Mouse (Mus musculus): ENCODE results near the gene Eml2. TPM values are rescaled to one million over a fixed set of nuclear protein-coding genes. Genes with fewer than 3 reads are reported as not detected.
"Not testable (repeated sequence)": the region's sequence is repeated elsewhere in the genome, so short reads cannot be mapped to it uniquely, and the experiment has no call there.

The Eml2 gene
- polyA plus RNA-seq, 1 experiment from 2014 or later = 23.5 TPM

- Histone ChIP-seq H3K27ac (ENCODE audit: low read length) (no peak overlapping the region), H3K27me3 (ENCODE audit: control insufficient read depth, insufficient read depth, low read length) (no peaks in the 10 kb centered on the region), H3K36me3 (ENCODE audit: control insufficient read depth, insufficient read depth) (peaks cover 4% of the 10 kb centered on the region; the same call in 1 of the 2 replicates), H3K4me3 (ENCODE audit: low read length) (no peak overlapping the region), H3K4me2 (ENCODE audit: low read depth, low read length) (no peak overlapping the region), H3K9me3 (replicated peaks; ENCODE audit: control insufficient read depth, low read length) (no peaks in the 10 kb centered on the region), H3K4me1 (ENCODE audit: control insufficient read depth, insufficient read depth, low read length) (peaks cover 13% of the 10 kb centered on the region), H3K9ac (ENCODE audit: low read length) (no peak overlapping the region)
- WGBS = 43% methylated on average over 6 of the region's 6 CpGs
- ATAC-seq (replicated peaks; ENCODE audit: extremely low read depth, insufficient read depth, low FRiP score) = no peak
Measured at GRCm38 (mm10) chr7:19147497-19148045, 28.6 kb upstream of the Eml2 start.

GRCm38 (mm10) chr7:19148180-19148874 is 27.9 kb upstream of the Eml2 start:
- Histone ChIP-seq H3K4me2 (ENCODE audit: low read depth, low read length) (peak overlapping the region; percentile 90), H3K4me3 (ENCODE audit: low read length) (peak overlapping the region; percentile 79), H3K27ac (ENCODE audit: low read length) (peak overlapping the region; percentile 70), H3K9ac (ENCODE audit: low read length) (peak overlapping the region; percentile 63), H3K4me1 (ENCODE audit: control insufficient read depth, insufficient read depth, low read length) (peaks cover 13% of the 10 kb centered on the region), H3K36me3 (ENCODE audit: control insufficient read depth, insufficient read depth) (peaks cover 11% of the 10 kb centered on the region; the same call in 1 of the 2 replicates), H3K9me3 (replicated peaks; ENCODE audit: control insufficient read depth, low read length) (no peaks in the 10 kb centered on the region), H3K27me3 (ENCODE audit: control insufficient read depth, insufficient read depth, low read length) (no peaks in the 10 kb centered on the region)
- WGBS = 9% methylated on average over 20 of the region's 20 CpGs
- ATAC-seq (replicated peaks; ENCODE audit: extremely low read depth, insufficient read depth, low FRiP score) = no peak

GRCm38 (mm10) chr7:19148875-19149541 is 27.2 kb upstream of the Eml2 start, which contains the start of gene Qpctl:
Gene Qpctl, minus strand, starts transcription at chr7:19149291.
- Histone ChIP-seq H3K4me2 (ENCODE audit: low read depth, low read length) (peak within 1 kb of the TSS; percentile 90), H3K36me3 (ENCODE audit: control insufficient read depth, insufficient read depth) (peaks cover 16% of the 10 kb centered on the region), H3K4me3 (ENCODE audit: low read length) (peak within 1 kb of the TSS; percentile 79), H3K27ac (ENCODE audit: low read length) (peak within 1 kb of the TSS; percentile 87), H3K9ac (ENCODE audit: low read length) (peak within 1 kb of the TSS; percentile 79), H3K27me3 (ENCODE audit: control insufficient read depth, insufficient read depth, low read length) (no peaks in the 10 kb centered on the region), H3K9me3 (replicated peaks; ENCODE audit: control insufficient read depth, low read length) (no peaks in the 10 kb centered on the region), H3K4me1 (ENCODE audit: control insufficient read depth, insufficient read depth, low read length) (peaks cover 13% of the 10 kb centered on the region)
- peak; percentile 98 for ATAC-seq (replicated peaks; ENCODE audit: extremely low read depth, insufficient read depth, low FRiP score)
- under 1% methylated on average over 43 of the region's 43 CpGs for WGBS

- H3K4me3 ChIP-seq (ENCODE audit: low read length) = peak within 1 kb of the TSS; percentile 79
- peak within 1 kb of the TSS; percentile 87 for H3K27ac ChIP-seq (ENCODE audit: low read length)
- no peaks in the 10 kb centered on the region for H3K9me3 ChIP-seq (replicated peaks; ENCODE audit: control insufficient read depth, low read length)
- H3K4me1 ChIP-seq (ENCODE audit: control insufficient read depth, insufficient read depth, low read length) = peaks cover 13% of the 10 kb centered on the region
- WGBS = under 1% methylated on average over 24 of the region's 24 CpGs
- H3K36me3 ChIP-seq (ENCODE audit: control insufficient read depth, insufficient read depth) = peaks cover 17% of the 10 kb centered on the region
- peak; percentile 87 for ATAC-seq (replicated peaks; ENCODE audit: extremely low read depth, insufficient read depth, low FRiP score)
- H3K27me3 ChIP-seq (ENCODE audit: control insufficient read depth, insufficient read depth, low read length) = no peaks in the 10 kb centered on the region
- peak within 1 kb of the TSS; percentile 79 for H3K9ac ChIP-seq (ENCODE audit: low read length)
- peak within 1 kb of the TSS; percentile 90 for H3K4me2 ChIP-seq (ENCODE audit: low read depth, low read length)
Measured at GRCm38 (mm10) chr7:19149626-19150025, 26.6 kb upstream of the Eml2 start, which contains the start of gene Snrpd2. Gene Snrpd2, plus strand, starts transcription at chr7:19149722.

- not testable (repeated sequence) for H3K4me3 ChIP-seq (ENCODE audit: low read length); H3K27me3 ChIP-seq (ENCODE audit: control insufficient read depth, insufficient read depth, low read length); H3K4me2 ChIP-seq (ENCODE audit: low read depth, low read length); H3K9ac ChIP-seq (ENCODE audit: low read length); H3K9me3 ChIP-seq (replicated peaks; ENCODE audit: control insufficient read depth, low read length); ATAC-seq (replicated peaks; ENCODE audit: extremely low read depth, insufficient read depth, low FRiP score); H3K27ac ChIP-seq (ENCODE audit: low read length)
- peaks cover 17% of the 10 kb centered on the region for H3K36me3 ChIP-seq (ENCODE audit: control insufficient read depth, insufficient read depth)
- H3K4me1 ChIP-seq (ENCODE audit: control insufficient read depth, insufficient read depth, low read length) = peaks cover 13% of the 10 kb centered on the region
- 87% methylated on average over 10 of the region's 10 CpGs for WGBS
Measured at GRCm38 (mm10) chr7:19151121-19151520, 25.1 kb upstream of the Eml2 start.

GRCm38 (mm10) chr7:19154796-19155195 is 21.4 kb upstream of the Eml2 start:
- no peak overlapping the region for H3K4me3 ChIP-seq (ENCODE audit: low read length)
- no peaks in the 10 kb centered on the region for H3K9me3 ChIP-seq (replicated peaks; ENCODE audit: control insufficient read depth, low read length)
- peaks cover 13% of the 10 kb centered on the region for H3K4me1 ChIP-seq (ENCODE audit: control insufficient read depth, insufficient read depth, low read length)
- H3K9ac ChIP-seq (ENCODE audit: low read length) = no peak overlapping the region
- peaks cover 17% of the 10 kb centered on the region for H3K36me3 ChIP-seq (ENCODE audit: control insufficient read depth, insufficient read depth)
- peaks cover 6% of the 10 kb centered on the region for H3K27me3 ChIP-seq (ENCODE audit: control insufficient read depth, insufficient read depth, low read length)
- no peak overlapping the region for H3K4me2 ChIP-seq (ENCODE audit: low read depth, low read length)
- whole genome bisulfite sequencing = 65% methylated on average over 8 of the region's 8 CpGs
- no peak overlapping the region for H3K27ac ChIP-seq (ENCODE audit: low read length)
- ATAC-seq (replicated peaks; ENCODE audit: extremely low read depth, insufficient read depth, low FRiP score) = no peak

GRCm38 (mm10) chr7:19155825-19156475 is 20.3 kb upstream of the Eml2 start:
- H3K27ac ChIP-seq (ENCODE audit: low read length) = no peak overlapping the region
- no peaks in the 10 kb centered on the region for H3K9me3 ChIP-seq (replicated peaks; ENCODE audit: control insufficient read depth, low read length)
- no peak overlapping the region for H3K4me2 ChIP-seq (ENCODE audit: low read depth, low read length)
- 62% methylated on average over 13 of the region's 13 CpGs for WGBS
- ATAC-seq (replicated peaks; ENCODE audit: extremely low read depth, insufficient read depth, low FRiP score) = no peak
- H3K4me3 ChIP-seq (ENCODE audit: low read length) = no peak overlapping the region
- H3K36me3 ChIP-seq (ENCODE audit: control insufficient read depth, insufficient read depth) = peaks cover 17% of the 10 kb centered on the region
- H3K4me1 ChIP-seq (ENCODE audit: control insufficient read depth, insufficient read depth, low read length) = peaks cover 11% of the 10 kb centered on the region
- no peak overlapping the region for H3K9ac ChIP-seq (ENCODE audit: low read length)
- peaks cover 6% of the 10 kb centered on the region for H3K27me3 ChIP-seq (ENCODE audit: control insufficient read depth, insufficient read depth, low read length)

GRCm38 (mm10) chr7:19157160-19157800 is 18.9 kb upstream of the Eml2 start:
- Histone ChIP-seq H3K27me3 (ENCODE audit: control insufficient read depth, insufficient read depth, low read length) (peaks cover 6% of the 10 kb centered on the region), H3K9me3 (replicated peaks; ENCODE audit: control insufficient read depth, low read length) (no peaks in the 10 kb centered on the region), H3K27ac (ENCODE audit: low read length) (0 out of 2 replicates have a peak overlapping the region, but pooled peaks have one; percentile 47), H3K4me2 (ENCODE audit: low read depth, low read length) (peak overlapping the region; percentile 46; the same call in 1 of the 2 replicates), H3K9ac (ENCODE audit: low read length) (peak overlapping the region; percentile 56), H3K4me1 (ENCODE audit: control insufficient read depth, insufficient read depth, low read length) (peaks cover 11% of the 10 kb centered on the region), H3K4me3 (ENCODE audit: low read length) (peak overlapping the region; percentile 15; the same call in 1 of the 2 replicates), H3K36me3 (ENCODE audit: control insufficient read depth, insufficient read depth) (peaks cover 15% of the 10 kb centered on the region)
- ATAC-seq (replicated peaks; ENCODE audit: extremely low read depth, insufficient read depth, low FRiP score) = peak; percentile 66
- 7% methylated on average over 30 of the region's 30 CpGs for WGBS

All from heart, embryonic 16.5 days (tissue).